Mouse (Mus musculus) adrenal gland, adult 8-10 months (tissue): ENCODE results near the gene Ntpcr. TPM values are rescaled to one million over a fixed set of nuclear protein-coding genes. Genes with fewer than 3 reads are reported as not detected.
A peak's percentile ranks its signal among the peaks of the same experiment; 100 is the strongest.

Experiments
- DNase-seq: peaks from one replicate; pipeline ENCODE4 v3.0.0; 2022
- total RNA-seq, 4 experiments: library from RNA; stranded (reverse); gene quantifications; 2 replicates each; pipeline ENCODE4 v1.2.4; 2022

The Ntpcr gene
- total RNA-seq, 4 experiments from 2014 or later, result 21.1 to 25.4 (median 23.7) TPM

DNA sequence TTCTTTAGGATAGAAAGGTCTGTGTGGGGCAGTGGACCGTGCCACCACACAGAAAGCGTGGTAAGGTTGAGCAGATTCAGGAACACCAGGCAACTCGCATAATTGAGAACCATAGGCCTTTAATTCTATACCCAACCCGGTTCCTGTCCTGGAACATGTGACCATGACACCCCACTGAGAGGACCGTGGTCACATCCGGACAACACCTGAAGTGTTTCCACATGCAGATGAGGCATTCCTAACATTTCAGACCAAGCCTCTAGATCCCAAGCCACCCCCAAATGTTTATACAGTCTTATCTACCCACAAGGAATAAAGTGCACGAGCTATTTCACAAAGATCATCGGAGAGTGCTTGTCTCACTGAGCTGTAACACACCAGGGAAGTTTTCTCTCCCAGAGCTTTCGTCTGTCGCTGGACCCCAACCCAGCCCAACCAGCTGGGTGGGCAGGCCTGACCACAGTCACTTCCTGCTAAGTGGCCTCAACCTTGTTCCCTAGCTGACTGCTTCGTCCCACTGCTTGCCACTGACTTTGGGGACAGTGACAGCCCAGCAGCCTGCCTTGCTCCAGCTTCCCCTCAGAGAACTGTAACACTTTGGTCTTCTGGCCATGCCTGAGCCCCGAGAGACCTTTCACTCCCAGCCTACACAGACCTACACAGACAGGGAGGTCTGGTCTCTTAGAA, 47.9 kb downstream of the Ntpcr start:
- no peak for DNase-seq

- DNase-seq, result no peak
Observed at GRCm38 (mm10) chr8:125778919-125779318, 49.2 kb downstream of the Ntpcr start.

DNA sequence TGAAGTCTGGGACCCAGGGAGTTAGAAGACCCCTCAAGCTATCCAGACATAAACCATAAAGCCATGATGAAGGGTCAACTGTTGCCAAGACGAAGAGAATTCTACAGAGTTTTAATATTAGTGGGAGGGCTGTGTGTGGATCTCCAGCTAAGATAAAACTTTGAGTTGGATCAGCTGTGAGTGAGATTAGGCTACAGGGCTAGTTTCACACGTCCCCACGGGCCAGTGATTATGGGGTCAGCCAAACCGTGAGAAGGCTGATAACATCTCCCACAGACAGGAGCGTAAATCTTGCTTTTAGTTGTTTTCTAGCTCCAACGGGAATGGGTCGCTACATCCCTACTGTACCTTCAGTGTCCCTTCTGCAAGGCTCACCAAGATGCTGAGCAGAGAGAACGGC, 49.9 kb downstream of the Ntpcr start:
- DNase-seq, result no peak

GRCm38 (mm10) chr8:125782161-125782560, 52.4 kb downstream of the Ntpcr start:
- peak; percentile 29 for DNase-seq

- no peak for DNase-seq
Observed at GRCm38 (mm10) chr8:125786886-125787285, 57.1 kb downstream of the Ntpcr start.

DNA sequence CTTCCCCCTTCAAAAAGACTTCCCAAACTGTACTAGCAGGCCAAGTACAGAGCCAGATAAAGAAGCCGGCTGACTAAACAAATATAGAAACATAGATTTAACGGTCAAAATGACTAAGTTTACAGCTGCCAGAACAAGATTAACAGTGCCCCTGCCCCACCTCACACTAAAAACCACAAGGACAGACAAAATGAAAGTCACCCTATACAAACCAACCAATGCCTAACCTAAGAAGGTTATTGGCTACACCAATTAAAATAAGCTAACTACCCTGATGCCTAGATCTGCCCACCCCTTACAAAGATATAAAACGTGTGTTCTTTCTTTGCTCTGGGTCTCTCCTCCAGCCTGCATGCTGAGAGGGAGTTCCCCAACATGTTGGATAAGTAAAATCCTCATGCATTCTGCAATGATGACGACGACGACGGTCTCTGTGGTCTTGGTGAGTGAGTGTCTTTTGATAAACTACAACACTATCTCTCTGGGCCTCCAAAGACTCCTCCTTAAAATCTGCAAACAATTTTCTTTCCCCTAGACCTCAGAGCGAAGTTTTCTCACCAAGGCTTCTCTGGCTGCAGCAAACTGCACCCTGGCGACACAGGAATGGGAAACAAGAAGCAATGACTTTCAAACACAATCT, 63.2 kb downstream of the Ntpcr start:
- no peak for DNase-seq

- no peak for DNase-seq
Observed at GRCm38 (mm10) chr8:125795341-125795740, 65.6 kb downstream of the Ntpcr start.

DNA sequence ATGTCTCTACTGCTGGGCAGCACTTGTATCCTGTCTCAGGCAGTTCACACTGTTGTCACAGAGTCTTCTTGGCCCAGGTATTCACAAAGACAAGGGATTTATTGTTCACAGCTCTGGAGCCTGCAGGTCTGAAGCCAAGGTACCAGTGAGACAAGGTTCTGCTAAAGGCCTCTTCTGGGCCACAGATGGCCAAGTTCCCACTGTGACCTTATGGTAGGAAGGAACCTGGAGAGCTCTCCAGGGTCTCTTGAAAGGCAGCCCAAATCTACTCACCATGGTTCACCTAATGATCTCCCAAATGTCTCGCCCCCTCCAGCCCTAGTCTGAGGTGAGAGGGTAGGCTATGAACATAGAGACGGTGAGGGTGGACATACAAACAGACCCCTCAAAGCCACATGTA, 67.2 kb downstream of the Ntpcr start:
- no peak for DNase-seq

Other genes starting within 250 kb of the Ntpcr start
- gene Sipa1l2, start 160.2 kb upstream of the Ntpcr start, total RNA-seq, result 10 to 100 TPM; 48.7 to 56.9 (median 53.8) TPM
- gene Map10, start 60.1 kb upstream of the Ntpcr start, total RNA-seq, result 1 to 10 TPM; 3.4 to 5.4 (median 4.9) TPM
- under 1 TPM; 0.29 to 0.77 (median 0.63) TPM for gene Pcnx2, start 168.4 kb downstream of the Ntpcr start, total RNA-seq
- 1 to 10 TPM; 1.5 to 2.9 (median 1.7) TPM for gene Map3k21, start 180.5 kb downstream of the Ntpcr start, total RNA-seq